Mouse (Mus musculus): ENCODE results near the gene Dnajc10.

Dnajc10 gene

DNA sequence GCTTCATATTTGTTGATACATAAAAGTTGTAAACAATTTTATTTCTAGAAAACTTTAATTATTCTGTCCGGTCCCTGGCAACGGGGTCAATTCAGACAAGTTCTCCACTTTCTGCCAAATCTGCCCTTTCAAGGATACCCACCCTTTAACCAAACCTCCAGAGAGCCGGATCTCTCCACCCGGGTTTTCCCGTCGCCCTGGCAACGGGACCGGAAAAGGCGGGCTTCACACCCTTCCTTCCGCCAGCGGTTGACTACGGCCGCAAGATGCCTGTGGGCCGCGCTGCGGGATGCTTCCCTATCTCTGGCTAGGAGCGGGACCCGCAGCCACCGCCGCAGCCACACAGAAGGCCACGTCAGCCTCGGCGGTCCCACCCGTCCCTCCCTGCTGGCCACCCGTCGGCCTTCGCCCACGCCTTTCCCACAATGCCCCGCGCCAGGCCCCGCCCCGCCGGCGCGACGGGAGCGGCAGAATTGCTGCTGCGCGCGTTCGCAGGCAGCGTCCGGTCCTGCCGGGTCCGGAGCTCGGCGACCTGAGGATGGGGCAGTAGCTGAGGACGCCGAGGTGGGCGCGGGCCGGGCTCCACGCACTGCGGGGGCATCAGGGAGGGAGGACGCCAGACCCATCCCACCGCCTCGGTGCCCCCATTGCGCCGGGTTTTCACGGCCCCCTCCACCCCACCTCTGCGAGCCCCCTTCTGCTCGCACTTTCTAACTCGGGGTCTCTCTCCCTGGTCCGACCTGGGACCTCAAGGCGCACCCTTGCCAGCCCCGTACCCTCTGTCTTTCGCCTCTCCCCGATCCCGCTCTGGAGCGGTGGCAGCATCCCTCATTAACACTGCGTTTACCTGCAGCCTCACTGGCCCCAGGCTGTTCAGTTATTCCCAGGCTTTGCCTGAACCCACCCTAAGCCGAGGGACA, at the start of gene Dnajc10:
Gene Dnajc10 (plus strand): TSS at position 225 of the 920 bp plus-strand sequence.
- peak; percentile 90 for DNase-seq (ENCODE audit: low read depth, low spot score)

GRCm38 (mm10) chr2:80266894-80267293, 48.4 kb upstream of the Dnajc10 start:
- peak; percentile 39 for DNase-seq (ENCODE audit: low read depth, low spot score)

DNA sequence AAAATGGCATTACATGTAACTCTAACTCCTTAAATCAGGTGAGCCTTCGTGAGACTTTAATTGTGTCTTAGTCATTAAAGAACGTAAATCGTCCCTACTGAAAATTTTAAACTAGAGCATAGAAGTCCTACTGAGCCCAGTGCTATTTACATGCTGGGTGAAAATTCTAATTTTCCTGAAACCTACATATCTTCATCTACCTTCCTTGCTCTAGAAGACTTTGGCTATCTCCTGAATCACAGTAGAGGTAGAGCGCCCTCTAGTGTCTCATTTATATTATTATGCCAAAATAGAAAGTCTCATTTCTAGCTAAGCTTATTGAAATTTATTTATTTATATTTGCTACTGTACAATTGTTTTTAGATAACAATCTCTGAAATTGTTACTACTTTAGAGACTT, 47.2 kb upstream of the Dnajc10 start:
- peak; percentile 18 for DNase-seq (ENCODE audit: low read depth, low spot score)

GRCm38 (mm10) chr2:80271431-80271830, 43.8 kb upstream of the Dnajc10 start:
- no peak for DNase-seq (ENCODE audit: low read depth, low spot score)

DNA sequence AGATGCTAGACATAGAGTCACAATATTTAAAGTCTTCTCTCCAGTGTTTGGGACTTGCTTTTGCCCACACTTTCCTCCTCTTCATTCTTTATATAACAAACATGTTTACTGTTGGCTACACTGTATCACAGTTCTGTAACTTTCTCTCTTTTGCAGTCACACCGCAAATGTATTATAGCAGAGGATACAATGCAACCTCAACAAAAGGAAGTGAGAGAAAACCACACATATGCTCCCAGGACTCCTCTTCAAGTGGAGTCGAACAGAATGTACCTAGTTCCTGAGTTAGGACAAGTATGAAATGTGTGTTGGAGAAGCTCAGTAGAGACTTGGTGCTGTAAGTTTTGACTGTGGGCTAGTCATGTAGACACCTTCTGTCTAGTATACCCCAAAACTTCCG, 42.2 kb upstream of the Dnajc10 start:
- DNase-seq (ENCODE audit: low read depth, low spot score): no peak

- DNase-seq (ENCODE audit: low read depth, low spot score): no peak
Observed at GRCm38 (mm10) chr2:80273763-80274162, 41.5 kb upstream of the Dnajc10 start.

GRCm38 (mm10) chr2:80275136-80275535, 40.1 kb upstream of the Dnajc10 start:
- no peak for DNase-seq (ENCODE audit: low read depth, low spot score)

DNA sequence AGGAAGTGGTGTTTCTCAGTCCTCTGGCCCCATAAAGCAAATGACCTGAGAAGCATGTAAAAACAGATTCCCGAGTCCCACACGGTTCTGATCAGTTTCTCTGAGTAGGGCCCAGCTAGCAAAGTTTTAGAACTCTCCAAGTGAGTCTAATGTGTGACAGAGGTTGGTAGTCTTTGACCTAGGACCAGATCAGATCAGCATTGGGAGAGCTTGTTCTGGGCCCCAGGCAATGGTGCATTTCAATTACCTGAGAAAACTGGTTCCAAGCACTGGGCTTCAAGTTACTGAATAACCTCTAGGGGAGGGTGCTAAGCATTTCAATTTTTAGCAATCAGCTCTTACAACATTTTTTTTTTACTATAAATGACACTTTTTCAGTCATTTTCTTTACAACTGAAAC, 33.1 kb upstream of the Dnajc10 start:
- DNase-seq (ENCODE audit: low read depth, low spot score): no peak

DNA sequence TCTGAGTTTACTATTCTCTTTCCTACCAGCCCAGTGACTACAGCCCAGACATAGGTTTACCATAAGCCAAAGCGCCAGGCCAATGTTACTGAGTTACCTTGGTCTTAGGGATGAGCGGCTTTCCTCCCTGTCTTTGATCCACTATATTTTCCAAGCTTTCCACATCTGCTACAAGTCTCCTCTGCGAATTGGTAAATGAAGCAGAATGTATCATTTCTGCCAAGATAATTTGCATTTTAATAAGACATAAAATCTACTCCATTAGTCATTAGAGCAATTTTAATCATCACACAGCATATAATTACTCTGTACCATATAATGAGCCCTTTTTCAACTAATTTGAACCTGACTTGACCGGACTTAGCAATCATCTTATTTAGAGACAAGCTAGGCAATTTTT, 28.9 kb upstream of the Dnajc10 start:
- DNase-seq (ENCODE audit: low read depth, low spot score): no peak

GRCm38 (mm10) chr2:80292172-80292571, 23.1 kb upstream of the Dnajc10 start, which contains the start of gene Prdx6b:
Gene Prdx6b, plus strand, starts transcription at chr2:80292472.
- DNase-seq (ENCODE audit: low read depth, low spot score): no peak

DNA sequence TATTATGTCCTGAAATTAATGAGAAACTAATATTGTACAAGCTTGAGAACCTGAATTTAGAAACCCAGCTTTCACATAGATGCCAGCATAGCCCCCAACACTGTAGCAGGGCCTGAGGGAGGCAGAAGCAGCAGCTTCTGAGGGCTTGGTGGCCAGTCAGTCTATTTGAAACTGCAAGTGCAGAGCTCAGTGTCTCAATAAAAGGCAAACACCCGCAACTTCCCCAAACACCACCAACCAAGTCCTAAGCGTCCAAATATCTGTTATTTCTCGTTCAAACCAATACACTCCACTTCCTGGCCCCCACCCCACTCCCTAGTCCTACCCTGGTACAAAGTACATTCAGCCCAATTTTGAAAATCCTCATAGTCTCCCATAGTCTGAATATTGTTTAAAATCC, 16.9 kb upstream of the Dnajc10 start:
- DNase-seq (ENCODE audit: low read depth, low spot score): no peak

- no peak for DNase-seq (ENCODE audit: low read depth, low spot score)
Observed at GRCm38 (mm10) chr2:80300806-80301205, 14.5 kb upstream of the Dnajc10 start.

DNA sequence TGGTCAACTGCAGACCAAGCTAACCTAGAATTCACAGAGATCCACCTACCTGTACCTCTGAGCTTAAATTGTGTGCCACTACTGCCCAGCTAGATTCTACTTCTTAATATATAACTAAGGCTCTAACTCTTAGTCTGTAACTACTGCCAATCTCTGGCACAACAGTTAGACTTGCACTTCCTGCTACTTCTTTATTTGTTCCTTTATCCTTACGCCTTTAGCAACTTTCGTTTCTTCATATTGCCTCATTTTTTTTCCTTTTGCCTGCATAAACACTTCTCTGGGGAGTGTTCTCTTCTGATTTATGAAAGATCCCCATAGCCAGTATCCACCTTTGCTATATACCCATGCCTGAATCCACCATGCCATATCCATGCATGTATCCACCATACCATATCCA, 11.3 kb upstream of the Dnajc10 start:
- DNase-seq (ENCODE audit: low read depth, low spot score): no peak

DNA sequence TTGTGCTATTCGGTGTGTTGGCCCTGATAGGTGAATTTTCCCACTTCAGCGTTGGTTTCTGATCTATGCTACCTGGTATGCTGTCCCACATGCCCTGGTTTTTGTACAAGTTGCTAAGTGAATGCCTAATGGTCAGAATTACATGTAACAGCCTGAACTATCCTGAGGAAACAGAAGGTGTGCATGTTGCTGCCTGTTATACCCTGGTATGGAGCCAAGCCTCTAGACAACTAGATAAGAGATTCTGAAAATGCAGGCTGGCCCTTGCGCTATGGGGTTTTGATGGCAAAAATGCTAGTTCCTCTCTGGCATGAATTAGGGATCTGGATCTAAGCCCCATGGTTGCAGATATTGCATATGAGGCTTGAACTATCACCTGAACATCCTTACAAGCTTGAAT, 7.6 kb upstream of the Dnajc10 start:
- DNase-seq (ENCODE audit: low read depth, low spot score): no peak

- DNase-seq (ENCODE audit: low read depth, low spot score): no peak
Observed at GRCm38 (mm10) chr2:80309775-80310174, 5.5 kb upstream of the Dnajc10 start.

GRCm38 (mm10) chr2:80310772-80311171, 4.5 kb upstream of the Dnajc10 start:
- no peak for DNase-seq (ENCODE audit: low read depth, low spot score)

GRCm38 (mm10) chr2:80311350-80311749, 3.9 kb upstream of the Dnajc10 start:
- no peak for DNase-seq (ENCODE audit: low read depth, low spot score)

DNA sequence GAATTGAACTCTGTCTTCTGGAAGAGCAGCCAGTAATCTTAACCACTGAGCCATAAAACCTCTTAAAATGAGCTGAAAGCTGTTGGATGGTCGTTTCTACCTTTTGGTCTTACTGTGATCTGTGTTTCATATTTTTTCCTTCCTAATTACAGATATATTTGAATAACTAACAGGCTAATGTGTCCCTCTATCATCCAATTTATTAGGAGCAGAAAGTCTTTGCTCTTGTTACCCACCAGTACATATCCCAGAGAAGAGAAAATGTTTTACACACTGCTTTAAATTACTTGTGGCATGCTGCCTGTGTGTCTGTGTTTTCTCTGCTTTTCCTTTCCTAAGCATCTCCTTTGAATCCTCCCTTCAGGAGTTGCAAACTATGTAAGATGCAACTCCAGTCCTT, 1.1 kb upstream of the Dnajc10 start:
- DNase-seq (ENCODE audit: low read depth, low spot score): no peak

- DNase-seq (ENCODE audit: low read depth, low spot score): no peak
Observed at GRCm38 (mm10) chr2:80314854-80315241, 418 bp upstream of the Dnajc10 start.

DNA sequence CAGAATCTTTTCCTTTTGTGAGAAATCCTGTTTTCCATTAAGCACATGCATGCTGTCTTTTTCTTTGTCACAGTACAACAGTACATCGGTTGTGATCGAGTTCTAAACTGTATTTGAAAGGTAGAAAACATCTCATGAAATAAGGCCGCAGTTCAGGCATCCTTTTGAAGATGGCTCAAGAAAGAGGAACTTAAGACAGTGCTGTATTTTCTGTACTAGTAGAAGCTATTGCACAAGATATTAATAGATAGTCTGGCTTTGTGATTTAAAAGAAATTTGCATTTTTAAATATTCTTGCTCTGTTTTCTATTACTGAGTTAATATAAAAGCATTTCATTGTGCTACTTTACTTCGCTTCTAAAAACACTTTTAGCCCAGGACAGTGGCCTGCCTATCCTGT, 7.6 kb downstream of the Dnajc10 start:
- no peak for DNase-seq (ENCODE audit: low read depth, low spot score)

DNA sequence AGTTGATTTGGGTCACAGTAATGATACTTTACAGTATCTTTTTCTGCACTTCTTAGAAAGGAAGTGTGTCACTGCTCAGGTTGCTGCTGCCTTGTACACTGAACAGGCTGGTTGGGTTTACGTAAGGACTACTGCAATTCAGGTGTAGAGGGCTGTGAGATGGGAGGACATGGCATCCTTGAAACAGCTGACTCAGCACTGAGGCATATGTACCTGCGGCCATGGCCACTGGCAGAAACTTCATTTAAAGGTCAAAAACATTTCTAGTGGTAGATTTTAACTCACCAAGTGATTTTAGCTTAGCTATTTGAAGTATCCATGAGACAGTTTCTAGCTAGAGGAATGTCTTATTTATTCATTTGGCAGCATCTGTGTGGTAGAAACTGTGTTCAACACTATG, 10.5 kb downstream of the Dnajc10 start:
- DNase-seq (ENCODE audit: low read depth, low spot score): no peak

GRCm38 (mm10) chr2:80327272-80327671, 12.0 kb downstream of the Dnajc10 start:
- DNase-seq (ENCODE audit: low read depth, low spot score): no peak

- DNase-seq (ENCODE audit: low read depth, low spot score): no peak
Observed at GRCm38 (mm10) chr2:80328961-80329653, 13.8 kb downstream of the Dnajc10 start.
